Mouse (Mus musculus): Measurements from ENCODE around the gene Arrb2.
A peak's percentile ranks its signal among the peaks of the same experiment; 100 is the strongest.

Arrb2 gene

DNA sequence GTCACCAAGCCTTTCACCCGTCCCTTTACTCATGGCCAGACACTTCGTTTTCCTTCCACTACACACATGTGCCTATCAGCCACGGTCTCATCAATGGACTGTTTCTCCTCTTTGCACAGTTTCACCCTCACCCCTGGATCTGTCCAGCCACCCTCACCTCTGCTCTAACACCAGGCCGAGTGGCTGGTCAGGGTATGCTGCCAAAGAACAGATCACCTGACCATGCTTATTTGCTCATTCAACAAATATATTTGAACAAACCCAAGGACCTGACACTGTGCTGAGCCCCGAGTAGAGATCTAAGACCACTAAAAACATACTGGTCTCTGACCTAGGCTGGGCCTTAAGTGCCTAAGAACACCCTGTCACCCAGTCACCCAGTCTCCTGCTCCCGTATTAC is 12.2 kb downstream of the Arrb2 start:
- no peak for DNase-seq (ENCODE audit: low read depth, low spot score)

DNA sequence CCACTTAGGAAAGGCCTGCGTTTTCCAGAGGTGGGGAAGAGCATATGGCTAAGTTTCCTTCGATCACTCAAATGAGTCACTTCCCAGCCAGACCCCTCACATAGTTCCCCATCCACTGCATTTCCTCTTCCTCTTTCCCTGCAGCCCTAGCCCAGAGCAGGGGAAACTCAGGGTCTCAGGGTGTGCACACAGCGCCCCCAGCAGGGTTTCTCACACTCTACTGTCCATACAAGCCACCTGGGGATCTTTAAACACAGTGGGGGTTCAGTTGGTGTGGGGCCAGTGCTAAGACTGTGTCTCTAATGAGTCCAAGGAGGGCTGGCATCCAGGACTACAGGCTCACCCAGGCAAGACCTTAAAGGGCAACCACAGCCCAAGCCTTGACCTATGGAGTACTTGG is 14.3 kb downstream of the Arrb2 start:
- DNase-seq (ENCODE audit: low read depth, low spot score): no peak

DNA sequence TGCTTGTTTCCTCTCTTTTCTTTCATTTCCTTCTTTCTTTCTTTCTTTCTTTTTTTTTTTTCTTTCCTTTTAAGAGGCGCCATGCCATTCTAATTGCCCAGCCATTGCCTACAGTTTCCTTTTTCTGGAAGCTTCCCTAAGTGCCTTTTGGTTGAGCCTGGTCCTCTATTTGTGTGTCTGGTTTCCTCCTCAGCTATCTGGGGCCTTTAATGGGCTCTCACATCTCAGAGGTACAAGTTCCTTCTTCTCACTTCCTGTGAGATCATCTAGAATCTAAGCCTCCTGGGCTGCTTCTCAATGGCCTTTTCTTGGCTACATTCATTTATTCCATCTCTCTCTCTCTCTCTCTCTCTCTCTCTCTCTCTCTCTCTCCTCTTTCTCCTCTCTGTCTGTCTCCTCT is 14.9 kb downstream of the Arrb2 start:
- DNase-seq (ENCODE audit: low read depth, low spot score): peak; percentile 49

DNA sequence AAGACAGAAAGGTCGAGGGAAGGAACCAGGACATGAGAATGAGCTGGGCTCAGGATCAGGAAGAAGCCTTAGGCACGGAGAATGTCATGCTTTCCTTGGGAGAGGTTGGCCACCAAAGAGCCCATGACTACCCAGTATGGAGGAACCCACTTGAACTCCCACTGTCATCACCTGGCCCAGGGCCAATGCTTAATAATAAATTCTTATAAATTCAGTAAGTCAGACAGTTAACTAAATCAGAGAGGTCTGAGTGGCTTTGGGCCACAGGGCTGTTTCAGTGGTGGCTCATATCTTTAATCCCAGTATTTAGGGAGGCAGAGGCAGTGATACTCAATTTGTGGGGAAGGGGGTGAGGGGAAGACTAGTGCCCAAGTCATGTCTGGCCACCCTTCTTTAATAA is 18.5 kb downstream of the Arrb2 start:
- DNase-seq (ENCODE audit: low read depth, low spot score): no peak

DNA sequence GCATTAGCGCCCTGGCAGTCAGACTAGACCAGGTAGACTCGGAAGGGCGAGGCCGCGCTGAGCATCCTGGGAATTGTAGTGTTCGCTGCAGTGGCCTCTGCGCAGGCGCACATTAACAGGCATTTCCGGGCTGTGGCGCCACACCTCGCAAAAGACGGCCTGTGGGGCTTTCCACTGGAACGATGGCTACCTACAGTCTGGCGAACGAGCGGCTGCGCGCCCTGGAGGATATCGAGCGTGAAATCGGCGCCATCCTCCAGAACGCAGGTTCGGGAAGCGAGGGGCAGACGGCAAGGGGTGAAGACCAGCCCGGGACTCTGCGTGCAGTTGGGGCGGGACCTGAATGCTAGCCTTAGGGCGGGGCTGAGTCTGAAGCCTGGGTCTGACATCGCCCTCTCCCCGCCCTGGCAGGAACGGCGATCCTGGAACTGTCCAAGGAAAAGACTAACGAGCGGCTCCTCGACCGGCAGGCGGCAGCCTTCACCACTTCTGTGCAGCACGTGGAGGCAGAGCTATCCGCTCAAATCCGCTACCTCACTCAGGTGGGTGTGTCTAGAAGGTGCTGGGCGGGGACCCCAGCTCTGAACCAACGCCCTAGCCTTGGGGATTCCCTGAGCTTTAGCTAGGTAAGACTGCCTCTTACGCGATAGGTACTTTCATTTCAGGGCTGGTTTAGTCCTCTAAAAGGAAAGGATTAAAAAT is 19.5 kb downstream of the Arrb2 start, which contains the start of gene Med11:
Gene Med11, plus strand, starts transcription at position 123 of the 702 bp plus-strand sequence.
- peak; percentile 96 for DNase-seq (ENCODE audit: low read depth, low spot score)

DNA sequence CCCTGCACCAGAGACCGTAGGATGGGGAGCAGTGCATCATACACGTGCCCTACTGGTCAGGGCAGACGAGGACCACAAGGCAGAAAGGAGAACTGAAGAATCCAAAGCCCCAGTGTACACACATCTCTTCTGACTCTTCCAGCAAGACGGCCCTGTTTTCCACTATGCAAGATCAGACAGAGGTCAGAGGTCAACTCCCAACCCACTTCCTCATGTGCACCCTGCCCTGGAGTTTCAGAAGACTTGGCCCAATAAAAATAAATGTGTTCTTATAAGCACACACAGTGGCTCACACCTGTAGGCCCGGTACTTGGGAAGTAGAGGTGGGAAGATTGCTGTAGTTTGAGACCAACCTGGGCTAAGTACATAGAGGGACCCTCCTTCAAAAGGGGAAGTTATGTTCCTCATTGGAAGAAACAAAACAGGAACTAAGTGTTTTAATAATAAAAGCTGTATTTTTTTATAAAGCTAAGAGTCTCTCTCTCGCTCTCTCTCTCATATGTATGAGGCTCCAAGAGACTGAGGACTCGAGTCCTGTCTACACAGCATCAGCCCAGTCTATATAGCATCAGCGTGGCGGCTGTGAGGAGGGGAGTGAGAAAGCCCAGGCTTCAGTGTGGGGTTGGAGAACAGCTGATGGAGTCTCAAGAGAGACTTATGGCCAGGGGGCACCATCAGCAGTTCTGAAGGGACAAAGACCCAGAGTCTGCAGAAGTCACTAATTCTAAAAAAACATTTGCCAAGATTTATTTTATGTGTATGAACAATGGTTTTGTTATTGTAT is 21.0 kb downstream of the Arrb2 start:
- DNase-seq (ENCODE audit: low read depth, low spot score): peak; percentile 28

DNA sequence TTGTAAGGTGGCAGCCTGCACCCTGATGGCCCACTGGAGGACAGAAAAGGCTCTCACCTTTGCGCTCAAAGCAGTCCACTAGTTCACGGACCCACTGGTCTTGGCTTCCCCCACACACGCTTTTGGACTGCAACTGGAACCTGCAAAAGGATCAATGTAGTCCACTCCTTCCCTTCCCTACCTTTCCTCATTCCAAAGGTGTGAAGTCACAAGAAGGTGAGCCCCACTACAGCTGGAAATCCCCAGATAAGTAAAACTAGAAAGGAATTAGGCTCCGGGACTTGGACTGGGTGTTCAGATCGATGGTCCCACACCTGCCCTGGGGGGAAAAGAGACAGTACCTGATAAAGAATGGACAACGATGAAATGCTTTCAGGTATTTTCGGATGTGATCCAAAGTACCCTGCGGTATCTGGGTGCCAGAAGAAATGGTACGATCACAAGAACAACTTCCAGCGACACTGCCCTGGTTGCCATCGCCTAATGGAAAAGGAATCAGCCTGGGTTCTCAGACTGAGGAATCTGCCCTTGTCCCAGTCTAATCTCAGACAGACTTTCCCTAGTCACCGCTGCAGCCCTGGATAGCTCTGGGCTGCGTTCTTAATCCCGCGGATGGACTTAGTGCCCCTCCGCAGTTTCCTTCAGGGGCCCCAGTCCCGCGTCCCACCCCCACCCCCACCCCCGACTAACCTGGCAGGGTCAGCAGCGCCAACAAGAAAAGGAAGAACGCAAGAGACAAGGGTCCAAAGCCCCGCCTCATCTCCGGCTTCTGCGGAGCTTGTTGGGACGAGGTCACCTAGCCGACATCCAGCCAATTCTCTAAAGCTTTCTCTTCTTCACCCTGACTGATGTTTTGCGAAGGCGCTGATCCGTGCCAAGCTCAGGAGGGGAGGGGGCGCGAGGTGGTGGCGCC is 26.5 kb downstream of the Arrb2 start, which contains the start of gene Zmynd15:
Gene Zmynd15, plus strand, starts transcription at position 746 of the 913 bp plus-strand sequence.
- DNase-seq (ENCODE audit: low read depth, low spot score): no peak

DNA sequence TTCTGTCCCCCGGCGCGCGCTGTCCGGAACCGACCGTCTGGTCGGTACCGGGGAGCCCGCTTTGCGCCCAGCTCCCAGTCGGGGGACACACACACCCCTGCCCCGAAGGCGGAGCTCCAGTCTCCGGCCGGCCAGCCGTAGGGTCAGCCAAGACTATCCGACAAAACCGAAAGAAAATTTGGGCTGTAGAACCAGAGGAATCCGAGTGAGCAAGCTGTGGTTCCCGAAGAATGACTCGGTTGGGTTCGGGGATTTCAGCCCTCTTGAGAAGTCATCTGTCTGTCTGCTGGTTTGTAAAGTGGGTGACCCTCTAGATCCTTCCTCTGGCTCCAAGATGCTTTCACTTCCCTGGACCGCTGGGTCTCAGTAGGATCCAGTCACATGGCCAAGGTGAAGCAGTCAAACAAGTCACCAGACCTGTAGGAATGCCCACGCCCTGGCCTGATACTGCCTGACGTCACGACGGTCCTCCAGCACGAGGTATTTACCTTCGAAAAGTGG is 27.2 kb downstream of the Arrb2 start, which contains the start of gene Cxcl16:
Gene Cxcl16, minus strand, starts transcription at position 384 of the 501 bp plus-strand sequence.
- DNase-seq (ENCODE audit: low read depth, low spot score): peak; percentile 32

DNA sequence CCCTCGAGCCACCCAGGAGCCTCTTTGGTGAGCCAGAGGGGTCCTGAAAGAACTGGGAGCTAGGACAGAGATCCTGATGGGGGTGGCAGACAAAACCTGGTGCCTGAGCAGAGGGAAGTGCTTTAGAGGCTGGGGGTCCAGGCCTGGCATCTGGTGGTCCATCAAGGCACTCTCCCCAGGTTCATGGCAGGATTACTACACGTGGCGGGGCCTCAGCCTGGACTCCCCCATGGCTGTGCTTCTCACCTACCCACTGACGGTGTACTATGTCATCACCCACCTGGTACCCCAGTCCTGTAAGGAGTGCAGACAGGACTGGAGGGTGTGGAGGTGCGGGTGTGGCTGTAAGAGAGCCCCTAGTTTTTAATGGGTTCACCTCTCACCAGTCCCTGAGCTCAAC is 31.5 kb downstream of the Arrb2 start:
- DNase-seq (ENCODE audit: low read depth, low spot score): no peak

DNA sequence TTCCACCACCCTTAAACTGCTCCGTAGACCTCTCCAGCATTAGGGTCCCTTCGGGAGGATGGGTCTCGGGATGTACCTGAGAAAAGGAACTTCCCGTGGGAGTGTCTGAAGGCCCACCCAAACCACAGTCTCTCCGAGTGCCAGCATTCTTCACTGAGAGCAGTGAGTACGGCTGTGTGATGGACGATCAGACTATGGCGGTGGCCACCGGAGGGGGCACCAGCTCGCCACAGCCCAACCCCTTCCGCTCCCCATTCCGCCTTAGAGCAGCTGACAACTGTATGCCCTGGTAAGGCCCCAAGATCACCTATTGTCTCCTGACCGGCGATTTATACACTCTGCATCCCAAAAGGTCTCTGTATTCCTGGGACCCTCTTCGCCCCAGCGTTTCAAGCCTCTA is 32.8 kb downstream of the Arrb2 start:
- no peak for DNase-seq (ENCODE audit: low read depth, low spot score)

DNA sequence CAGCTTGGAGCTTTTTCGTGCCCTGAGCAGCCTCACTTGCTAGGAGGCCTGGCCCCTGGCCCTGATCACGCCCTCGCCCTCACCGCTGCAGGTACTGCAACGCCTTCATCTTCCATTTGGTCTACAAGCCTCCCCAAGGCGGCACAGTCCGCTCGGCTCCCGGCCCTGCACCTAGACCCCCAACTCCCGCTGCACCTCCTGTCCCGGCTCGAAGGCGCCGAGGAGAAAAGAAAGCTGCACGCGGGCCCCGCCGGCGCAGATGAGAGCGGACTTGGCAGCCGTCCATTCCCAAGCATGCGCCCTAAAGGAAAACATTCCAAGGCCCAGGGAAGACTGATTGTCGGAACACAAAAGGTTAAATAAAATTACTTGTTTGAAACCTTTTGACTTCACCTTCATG is 33.4 kb downstream of the Arrb2 start:
- no peak for DNase-seq (ENCODE audit: low read depth, low spot score)

DNA sequence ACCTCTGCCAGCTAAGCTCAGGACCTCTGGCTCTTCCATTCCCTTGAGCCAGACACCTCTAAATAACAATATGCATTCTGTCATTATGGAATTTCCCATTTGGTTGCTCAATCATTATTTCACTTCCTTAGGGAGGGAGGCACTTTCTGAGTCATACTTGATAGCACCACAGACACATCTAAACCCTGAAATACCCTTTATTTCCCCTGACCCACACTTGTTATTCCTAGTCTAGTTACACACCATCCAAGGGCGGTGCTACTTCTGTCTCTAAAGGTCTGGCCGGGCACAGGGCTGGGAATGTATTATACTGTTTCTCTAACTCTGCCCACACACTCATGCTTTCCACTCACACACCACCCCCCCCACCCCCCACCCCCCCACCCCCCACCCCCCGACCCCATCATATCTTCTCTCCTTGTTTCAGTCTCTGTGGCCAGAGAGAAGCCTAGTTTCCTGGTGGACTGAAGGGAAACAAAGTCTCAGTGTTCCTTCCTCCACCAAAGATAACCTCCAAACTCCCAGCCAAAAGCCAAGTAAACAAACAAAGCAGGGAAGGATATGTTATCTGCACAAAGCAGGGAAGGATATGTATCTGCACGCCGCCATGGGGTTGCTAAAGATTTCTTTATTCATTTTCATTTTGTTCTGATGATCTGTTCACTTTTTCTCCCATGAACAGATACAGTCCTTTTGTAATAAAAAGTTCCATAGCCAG is 35.6 kb downstream of the Arrb2 start:
- DNase-seq (ENCODE audit: low read depth, low spot score): no peak

DNA sequence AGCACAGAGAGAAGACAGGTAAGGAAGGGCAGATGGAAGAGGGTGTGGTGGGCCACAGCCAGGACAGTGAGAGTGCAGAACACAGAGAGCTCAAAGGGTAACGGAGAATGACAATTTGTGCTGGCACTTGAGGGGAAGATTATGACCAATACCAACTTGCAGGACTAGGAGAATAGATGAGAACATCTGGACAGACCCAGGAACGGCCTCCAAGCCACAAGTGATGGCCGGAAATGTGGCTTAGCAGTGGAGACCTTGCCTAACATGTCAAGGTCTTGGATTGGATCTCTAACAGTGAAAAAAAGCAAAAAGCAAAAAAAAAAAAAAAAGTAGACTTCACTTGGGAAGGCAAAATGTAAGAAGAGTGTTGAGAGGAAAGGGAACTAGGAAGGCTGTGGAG is 37.3 kb downstream of the Arrb2 start:
- no peak for DNase-seq (ENCODE audit: low read depth, low spot score)

DNA sequence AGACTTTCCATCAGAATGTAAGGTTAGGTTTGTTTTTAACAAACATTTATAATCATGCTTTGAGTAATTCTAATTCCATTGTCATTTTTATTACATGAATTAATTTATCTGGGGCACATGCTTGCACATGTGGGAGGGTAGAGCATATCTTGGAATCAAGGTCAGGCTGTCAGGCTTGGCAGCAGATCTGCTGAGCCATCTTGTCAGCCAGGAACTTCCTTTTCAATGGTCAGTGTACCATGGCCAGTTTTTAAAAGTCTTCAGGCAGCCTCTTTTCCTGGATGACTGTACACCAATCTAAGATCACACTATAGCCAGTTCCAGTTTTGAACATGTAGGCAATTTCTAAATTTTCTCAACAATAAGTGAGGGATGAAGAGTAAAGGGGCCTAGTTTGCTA is 40.3 kb downstream of the Arrb2 start:
- DNase-seq (ENCODE audit: low read depth, low spot score): no peak

DNA sequence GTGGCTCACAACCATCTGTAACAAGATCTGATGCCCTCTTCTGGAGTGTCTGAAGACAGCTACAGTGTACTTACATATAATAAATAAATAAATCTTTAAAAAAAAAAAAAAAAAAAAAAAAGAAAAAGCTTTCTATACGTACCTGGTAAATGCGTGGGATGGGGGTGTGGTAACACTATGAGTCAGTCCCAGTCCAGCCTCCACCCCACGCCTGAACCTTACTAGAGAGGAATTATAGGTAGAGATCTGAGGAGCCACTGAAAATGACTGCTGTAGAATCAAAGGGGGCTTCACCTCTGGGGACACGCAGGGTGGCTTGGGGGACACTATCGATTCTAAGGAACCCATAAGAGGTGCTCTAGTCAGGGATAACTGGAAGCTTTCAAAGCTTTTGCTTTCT is 40.9 kb downstream of the Arrb2 start:
- peak; percentile 39 for DNase-seq (ENCODE audit: low read depth, low spot score)

DNA sequence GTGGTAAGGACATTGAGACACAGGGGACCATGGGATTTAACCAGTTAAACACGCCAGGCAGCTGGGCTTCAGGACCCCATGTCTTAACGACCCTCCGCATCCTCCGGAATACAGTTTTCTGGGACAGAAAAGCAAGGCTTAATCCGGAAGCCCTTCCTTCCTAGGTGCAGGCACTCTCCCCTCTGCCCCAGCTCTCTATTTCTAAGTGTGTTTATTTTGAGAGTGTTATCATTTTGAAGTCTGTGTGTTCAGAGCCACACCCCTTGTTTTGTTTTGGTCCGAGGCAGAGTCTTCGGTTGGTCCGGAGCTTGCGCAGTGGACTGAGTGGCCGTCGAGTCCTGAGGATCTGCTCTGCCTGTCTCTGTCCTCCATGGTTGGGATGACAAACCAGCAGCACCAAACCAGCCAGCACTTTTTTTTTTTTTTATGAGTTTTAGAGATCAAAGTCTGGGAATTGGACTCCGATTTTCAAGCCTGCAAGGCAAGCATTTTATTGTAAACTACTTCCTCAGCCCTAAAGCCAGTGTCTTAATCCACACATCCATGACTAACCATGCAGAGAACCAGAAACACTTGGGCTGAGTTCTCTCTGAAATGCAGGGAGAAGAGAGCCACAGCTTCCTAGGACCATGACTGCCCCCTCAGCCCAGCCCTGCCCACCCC is 42.6 kb downstream of the Arrb2 start:
- no peak for DNase-seq (ENCODE audit: low read depth, low spot score)

DNA sequence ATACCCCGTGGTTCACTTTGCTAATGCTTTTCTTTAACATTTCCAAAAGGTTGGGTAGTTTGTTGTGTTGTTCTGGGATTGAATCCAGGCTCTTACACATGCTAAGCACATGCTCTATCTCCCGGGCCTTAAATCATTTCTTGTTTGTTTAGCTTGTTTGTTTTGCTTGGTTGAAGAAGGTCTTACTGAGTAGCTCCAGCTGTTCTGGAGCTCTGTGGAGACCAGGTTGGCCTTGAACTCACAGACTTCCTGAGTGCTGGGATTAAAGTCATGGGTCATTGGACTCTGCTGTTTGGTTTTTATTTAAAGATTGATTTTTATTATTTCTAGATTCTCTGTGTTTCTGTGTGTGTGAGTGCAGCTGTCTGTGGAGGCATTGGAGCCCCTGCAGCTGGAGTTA is 53.1 kb downstream of the Arrb2 start:
- no peak for DNase-seq (ENCODE audit: low read depth, low spot score)

DNA sequence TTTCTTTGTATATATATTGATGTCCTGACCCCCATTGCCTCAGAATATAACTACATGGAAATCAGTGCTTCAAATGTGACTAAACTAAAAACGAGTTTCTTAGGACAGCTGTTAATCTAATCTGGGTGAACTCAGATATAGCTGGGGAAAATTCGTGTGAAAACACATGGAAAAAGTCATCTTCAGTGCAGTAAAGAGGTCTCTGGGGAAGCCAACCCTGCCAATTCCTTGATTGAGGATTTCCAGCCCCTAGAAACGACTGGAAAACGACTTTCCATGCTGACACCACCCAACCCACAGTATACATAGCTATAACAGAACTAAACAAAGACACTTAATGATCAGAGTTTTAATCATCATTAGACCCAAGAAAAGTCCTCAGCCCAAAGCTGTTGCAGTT is 55.4 kb downstream of the Arrb2 start:
- no peak for DNase-seq (ENCODE audit: low read depth, low spot score)

DNA sequence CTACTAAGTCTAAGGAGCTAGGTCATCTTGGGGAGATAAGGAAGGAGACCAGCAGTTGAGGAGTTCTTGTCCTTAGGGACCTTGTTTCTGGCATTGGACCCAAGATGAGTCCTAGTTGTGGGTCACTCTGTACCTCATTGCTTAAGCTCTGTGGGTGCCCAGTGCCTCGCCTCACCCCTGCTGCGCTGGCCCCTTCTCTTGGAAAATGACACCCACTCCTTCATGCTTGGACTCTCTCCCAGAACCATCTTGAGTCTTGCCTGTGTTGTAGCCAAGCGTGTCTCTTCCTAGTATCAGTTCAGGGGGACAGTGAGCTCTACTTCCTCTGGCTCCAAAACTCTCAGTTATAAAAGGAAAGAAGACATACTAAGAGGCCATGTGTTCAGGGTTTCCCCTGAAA is 56.7 kb downstream of the Arrb2 start:
- no peak for DNase-seq (ENCODE audit: low read depth, low spot score)

DNA sequence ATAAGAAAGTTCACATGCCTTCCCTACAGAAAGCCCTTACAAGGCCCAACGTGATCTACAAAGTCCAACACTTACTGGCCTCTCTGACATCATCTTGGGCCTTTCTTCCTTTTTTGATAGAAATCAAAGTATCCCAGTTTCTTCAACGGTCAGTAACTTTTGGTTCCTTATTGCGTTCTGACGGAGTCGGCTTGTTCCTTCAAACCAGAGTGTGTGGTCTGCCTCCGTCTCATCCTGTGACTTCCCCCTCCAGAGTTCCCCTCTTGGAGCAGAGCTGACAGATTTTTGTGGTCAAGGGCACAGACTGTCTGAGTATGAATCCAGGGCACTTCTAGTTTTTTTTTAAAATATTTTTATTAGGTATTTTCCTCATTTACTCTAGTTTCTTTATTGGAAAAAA is 57.2 kb downstream of the Arrb2 start:
- DNase-seq (ENCODE audit: low read depth, low spot score): no peak

Data from CD4-positive, CD25-positive, alpha-beta regulatory T cell, adult 2 months (primary cell).